Mouse (Mus musculus) intestine, postnatal 0 days (tissue): ENCODE measurements around the gene Tifa. TPM values are rescaled to one million over a fixed set of nuclear protein-coding genes. Genes with fewer than 3 reads are reported as not detected.
"Not testable (repeated sequence)": the region's sequence is repeated elsewhere in the genome, so short reads cannot be mapped to it uniquely, and the experiment has no call there.

Experiments
- ATAC-seq: fragments of 200-750 bp; cut with Nextera tagmentation; 2 replicates; pipeline ENCODE4 v1.8.0; 2017; ENCODE audit warnings: mild to moderate bottlenecking, moderate TSS enrichment, moderate library complexity
- H3K27ac ChIP-seq: fragments of 300-500 bp; sonication (generic); 2 replicates; pipeline ENCODE4 v1.5.1; 2014; ENCODE audit warnings: mild to moderate bottlenecking, low read depth, low read length, moderate library complexity
- H3K27me3 ChIP-seq: fragments of 300-500 bp; sonication (generic); replicated peaks from 2 replicates; pipeline ENCODE4 v1.6.1; 2014; ENCODE audit warnings: low read length, mixed read lengths; ENCODE audit not compliant: control insufficient read depth, insufficient read depth
- H3K36me3 ChIP-seq: fragments of 300-500 bp; sonication (generic); 2 replicates; pipeline ENCODE4 v1.6.1; 2014; ENCODE audit warnings: mild to moderate bottlenecking, moderate library complexity; ENCODE audit not compliant: control insufficient read depth, insufficient read depth
- H3K4me1 ChIP-seq: fragments of 300-500 bp; sonication (generic); replicated peaks from 2 replicates; pipeline ENCODE4 v1.6.1; 2014; ENCODE audit warnings: antibody characterized with exemption, low read length, mixed read lengths; ENCODE audit not compliant: control insufficient read depth, insufficient read depth
- H3K4me2 ChIP-seq: fragments of 300-500 bp; sonication (generic); replicated peaks from 2 replicates; pipeline ENCODE4 v1.6.1; 2014; ENCODE audit warnings: low read depth, mild to moderate bottlenecking, moderate library complexity
- H3K4me3 ChIP-seq: fragments of 300-500 bp; sonication (generic); 2 replicates; pipeline ENCODE4 v1.5.1; 2014; ENCODE audit warnings: low read depth, low read length
- H3K9ac ChIP-seq: fragments of 300-500 bp; sonication (generic); 2 replicates; pipeline ENCODE4 v1.6.1; 2014; ENCODE audit warnings: mild to moderate bottlenecking, low read depth, low read length
- H3K9me3 ChIP-seq: fragments of 300-500 bp; sonication (generic); 2 replicates; pipeline ENCODE4 v1.6.1; 2016; ENCODE audit warnings: mixed run types; ENCODE audit not compliant: control insufficient read depth
- CTCF ChIP-seq: sonication (generic); IDR thresholded peaks from 2 replicates; pipeline ENCODE4 v1.5.1; 2016; ENCODE audit warnings: low read depth, mild to moderate bottlenecking, control low read depth, antibody characterized with exemption, moderate library complexity
- WGBS: fragments of 180-500 bp; shearing (Covaris S2); extraction: QIAGEN DNeasy Blood & Tissue Kit; methylation state at CpG from one replicate; pipeline ENCODE4 v1.1.7; 2014; 5-methylcytosine and 5-hydroxymethylcytosine counted together
- polyA plus RNA-seq: library from polyadenylated mRNA; unstranded; fragments of >200 nt; fragmentation: Nextera tagmentation; extraction: Ambion mirVana; gene quantifications from 2 replicates; pipeline ENCODE4 v1.2.1, GENCODE M21; 2015

The Tifa gene
- polyA plus RNA-seq, 1 experiment from 2014 or later, result 63.0 TPM

- Histone ChIP-seq H3K4me1 (no peaks in the 10 kb centered on the region), H3K27ac (no peak overlapping the region), H3K4me3 (no peak overlapping the region), H3K4me2 (no peak overlapping the region), H3K36me3 (no peaks in the 10 kb centered on the region), H3K27me3 (no peaks in the 10 kb centered on the region), H3K9me3 (no peaks in the 10 kb centered on the region), H3K9ac (no peak overlapping the region)
- 60% methylated on average over 6 of the region's 6 CpGs for WGBS
- no peak for ATAC-seq
- TF ChIP-seq CTCF, result no peak
Measured at GRCm38 (mm10) chr3:127782921-127783320, 6.7 kb upstream of the Tifa start.

- H3K27me3 ChIP-seq, H3K4me1 ChIP-seq, H3K27ac ChIP-seq, H3K9ac ChIP-seq, ATAC-seq, H3K36me3 ChIP-seq, H3K9me3 ChIP-seq, H3K4me3 ChIP-seq, H3K4me2 ChIP-seq: not testable (repeated sequence)
- whole genome bisulfite sequencing, result 89% methylated on average over 8 of the region's 8 CpGs
Measured at GRCm38 (mm10) chr3:127783680-127784079, 5.9 kb upstream of the Tifa start.

DNA sequence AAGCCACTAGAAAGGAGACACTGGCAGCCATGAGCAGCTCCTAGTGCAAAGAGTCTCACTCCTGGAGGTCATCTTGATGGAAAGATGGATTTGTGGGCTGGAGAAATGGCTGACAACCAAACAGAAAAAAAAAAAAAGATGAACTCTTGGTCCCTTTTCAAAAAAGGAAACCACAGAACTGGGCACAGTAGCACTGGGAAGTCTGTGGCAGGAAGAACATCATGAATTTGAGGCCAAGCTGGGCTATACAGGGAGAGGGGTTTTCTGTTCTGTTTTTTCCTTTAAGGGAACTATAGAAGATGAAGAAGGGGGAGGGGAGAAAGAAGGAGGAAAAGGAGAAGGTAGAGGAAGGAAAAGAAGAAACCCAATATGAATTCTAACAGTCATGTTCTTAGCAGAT is 2.6 kb upstream of the Tifa start:
- TF ChIP-seq CTCF, result no peak
- Histone ChIP-seq H3K36me3 (no peaks in the 10 kb centered on the region), H3K27me3 (no peaks in the 10 kb centered on the region), H3K27ac (no peak overlapping the region), H3K4me2 (no peak overlapping the region), H3K9ac (no peak overlapping the region), H3K4me1 (0 out of 2 replicates have a peak, but pooled peaks cover under 1% of the 10 kb centered on the region), H3K4me3 (no peak overlapping the region), H3K9me3 (no peaks in the 10 kb centered on the region)
- no peak for ATAC-seq

- Histone ChIP-seq H3K4me3 (no peak overlapping the region), H3K4me1 (0 out of 2 replicates have a peak, but pooled peaks cover 2% of the 10 kb centered on the region), H3K27me3 (no peaks in the 10 kb centered on the region), H3K9ac (no peak overlapping the region), H3K36me3 (no peaks in the 10 kb centered on the region; the same call in 1 of the 2 replicates), H3K4me2 (peak overlapping the region; percentile 94), H3K27ac (peak overlapping the region; percentile 28; the same call in 1 of the 2 replicates), H3K9me3 (no peaks in the 10 kb centered on the region)
- WGBS, result 38% methylated on average over 7 of the region's 7 CpGs
- TF ChIP-seq CTCF, result no peak
- ATAC-seq, result no peak
Measured at GRCm38 (mm10) chr3:127788038-127788437, 1.6 kb upstream of the Tifa start.

- H3K36me3 ChIP-seq, result no peaks in the 10 kb centered on the region; the same call in 1 of the 2 replicates
- H3K4me1 ChIP-seq, result 0 out of 2 replicates have a peak, but pooled peaks cover 2% of the 10 kb centered on the region
- H3K4me2 ChIP-seq, result peak overlapping the region; percentile 94
- H3K9me3 ChIP-seq, result no peaks in the 10 kb centered on the region
- no peaks in the 10 kb centered on the region for H3K27me3 ChIP-seq
- H3K9ac ChIP-seq, result peak overlapping the region; percentile 79
- no peak for TF ChIP-seq CTCF
- peak overlapping the region; percentile 95 for H3K27ac ChIP-seq
- WGBS, result 15% methylated on average over 8 of the region's 8 CpGs
- peak; percentile 21 for ATAC-seq
- peak overlapping the region; percentile 76 for H3K4me3 ChIP-seq
Measured at GRCm38 (mm10) chr3:127788919-127789318, 686 bp upstream of the Tifa start.

DNA sequence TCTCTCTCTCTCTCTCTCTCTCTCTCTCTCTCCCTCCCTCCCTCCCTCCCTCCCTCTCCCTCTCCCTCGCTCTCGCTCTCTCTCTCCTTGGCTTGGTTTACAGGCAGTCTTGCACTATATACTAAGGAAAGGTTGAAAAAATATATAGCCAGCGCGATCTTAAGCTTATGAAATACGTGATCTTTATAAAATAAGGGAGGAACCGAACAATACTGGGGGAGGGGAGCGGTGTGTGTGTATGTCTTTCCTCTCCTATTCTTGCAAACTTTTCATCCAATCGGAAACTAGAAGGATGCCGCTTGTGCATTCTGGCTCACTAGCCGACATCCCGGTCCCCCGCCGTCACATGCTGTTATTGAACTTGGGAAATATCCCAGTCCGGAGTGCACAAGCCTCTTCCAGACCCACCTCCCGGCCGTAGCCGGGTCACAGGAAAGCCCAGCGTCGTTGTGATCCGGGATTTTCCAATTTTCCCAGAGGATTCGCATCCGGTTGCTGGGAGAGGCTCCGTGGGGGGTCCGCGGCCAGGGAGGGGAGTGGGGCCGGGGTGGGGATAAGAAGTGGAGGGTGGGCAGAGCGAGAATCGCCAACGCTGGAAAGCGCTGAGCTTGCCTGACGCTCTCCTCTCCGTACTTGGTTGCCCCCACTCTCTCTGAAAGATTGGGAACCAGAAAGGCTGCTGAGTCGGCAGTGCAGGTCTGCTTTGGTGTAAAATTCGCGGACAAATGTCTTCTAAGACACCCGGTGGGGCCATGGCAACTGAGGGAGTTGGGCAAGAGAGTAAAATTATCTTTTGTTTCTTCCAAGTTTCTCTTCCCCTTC is 840 bp downstream of the Tifa start:
- Histone ChIP-seq H3K4me1 (0 out of 2 replicates have a peak, but pooled peaks cover 2% of the 10 kb centered on the region), H3K36me3 (peaks cover 5% of the 10 kb centered on the region; the same call in 1 of the 2 replicates), H3K27ac (peak overlapping the region; percentile 95), H3K27me3 (no peaks in the 10 kb centered on the region), H3K4me2 (peak overlapping the region; percentile 94), H3K9me3 (no peaks in the 10 kb centered on the region), H3K4me3 (peak overlapping the region; percentile 76), H3K9ac (peak overlapping the region; percentile 79)
- TF ChIP-seq CTCF, result no peak
- peak; percentile 39; the same call in 1 of the 2 replicates for ATAC-seq
- under 1% methylated on average over 36 of the region's 36 CpGs for WGBS
